Mouse (Mus musculus) ovary, postnatal 36 days (tissue): Measurements from ENCODE around the gene Arhgap31.

Experiments used
- DNase-seq: peaks from one replicate; pipeline ENCODE4 v3.0.0; 2022; ENCODE audit warnings: low spot score, mixed read lengths

Arhgap31 gene

DNA sequence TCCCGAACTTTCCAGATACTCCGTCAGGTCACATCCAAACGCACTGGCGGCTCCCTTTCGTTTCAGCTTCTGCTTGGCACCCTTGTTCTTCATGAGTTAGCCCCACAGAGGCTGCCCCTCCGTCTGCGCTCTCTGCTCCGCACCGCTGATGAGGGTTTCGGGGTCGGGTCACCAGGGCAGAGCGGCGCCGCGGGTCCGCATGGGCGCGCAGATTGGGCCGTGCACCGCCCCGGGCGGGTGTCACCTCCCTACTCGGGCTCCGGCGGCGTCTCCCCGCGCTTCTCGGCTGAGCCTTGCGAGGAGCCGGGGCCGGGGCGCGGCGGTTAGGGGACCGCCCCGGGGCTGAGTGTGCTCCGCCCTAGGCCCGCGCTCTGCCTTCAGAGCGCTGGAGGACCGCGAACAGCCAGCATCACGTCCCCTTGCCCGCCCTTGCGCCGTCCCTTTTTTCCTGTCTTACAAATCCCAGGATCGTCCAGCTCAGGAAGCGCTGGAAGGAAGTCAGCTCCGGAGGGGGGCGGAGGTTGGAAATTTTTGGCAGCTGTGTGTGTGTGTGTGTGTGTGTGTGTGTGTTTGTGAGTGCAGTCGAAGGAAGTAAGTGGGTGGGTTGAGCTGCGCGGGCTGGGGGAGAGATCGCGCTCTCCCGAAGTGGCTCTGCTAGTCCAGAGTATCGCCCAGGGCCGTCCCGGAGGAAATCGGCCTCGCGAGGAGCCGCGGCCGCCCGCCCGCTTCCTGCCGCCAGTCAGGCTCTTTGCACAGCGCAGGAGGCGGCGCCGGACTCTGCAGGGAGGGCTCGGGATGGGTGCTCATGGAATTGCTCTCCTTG lies at the start of gene Arhgap31:
Arhgap31 (minus strand) TSS at position 694 of the 823 bp plus-strand sequence.
- peak; percentile 83 for DNase-seq

DNA sequence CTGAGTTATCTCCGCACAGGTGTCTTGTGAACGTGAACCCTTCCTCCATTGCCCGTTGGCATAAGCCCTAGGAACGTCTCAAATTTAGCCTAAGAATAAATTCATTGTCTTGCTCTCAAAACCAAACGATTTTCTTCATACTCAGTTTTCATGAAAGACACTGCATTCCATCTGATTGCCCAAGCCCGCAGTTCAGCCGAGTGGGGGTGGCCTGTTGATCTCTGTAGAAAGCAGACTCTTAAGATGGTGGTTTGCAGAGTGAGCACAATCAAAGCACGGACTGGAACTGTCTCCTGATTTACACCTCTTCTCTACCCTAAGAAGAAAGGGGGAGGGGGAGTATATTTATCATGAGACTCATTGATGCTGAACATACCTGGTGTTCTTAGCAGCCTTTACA lies 49.3 kb upstream of the Arhgap31 start:
- no peak for DNase-seq

DNA sequence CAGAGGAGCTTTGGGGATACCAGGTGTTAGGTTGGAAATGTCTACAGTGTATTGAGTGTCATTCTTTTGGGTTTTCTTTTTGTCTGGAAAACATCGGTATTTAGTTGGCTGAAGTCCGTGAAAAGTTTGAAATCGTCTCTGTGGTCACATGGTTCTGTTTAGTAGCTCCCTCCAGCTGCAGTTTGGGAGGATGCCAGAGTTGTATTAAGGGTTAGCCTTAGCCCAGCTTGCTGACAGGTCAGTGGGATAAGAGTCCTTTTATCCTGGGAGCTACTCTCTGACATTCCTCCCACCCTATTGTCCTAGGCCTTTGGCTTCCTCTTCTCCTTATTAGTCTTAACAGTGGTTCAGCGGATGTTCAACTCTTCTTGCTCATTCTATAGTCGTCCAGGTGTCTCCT lies 48.9 kb upstream of the Arhgap31 start:
- DNase-seq = no peak

DNA sequence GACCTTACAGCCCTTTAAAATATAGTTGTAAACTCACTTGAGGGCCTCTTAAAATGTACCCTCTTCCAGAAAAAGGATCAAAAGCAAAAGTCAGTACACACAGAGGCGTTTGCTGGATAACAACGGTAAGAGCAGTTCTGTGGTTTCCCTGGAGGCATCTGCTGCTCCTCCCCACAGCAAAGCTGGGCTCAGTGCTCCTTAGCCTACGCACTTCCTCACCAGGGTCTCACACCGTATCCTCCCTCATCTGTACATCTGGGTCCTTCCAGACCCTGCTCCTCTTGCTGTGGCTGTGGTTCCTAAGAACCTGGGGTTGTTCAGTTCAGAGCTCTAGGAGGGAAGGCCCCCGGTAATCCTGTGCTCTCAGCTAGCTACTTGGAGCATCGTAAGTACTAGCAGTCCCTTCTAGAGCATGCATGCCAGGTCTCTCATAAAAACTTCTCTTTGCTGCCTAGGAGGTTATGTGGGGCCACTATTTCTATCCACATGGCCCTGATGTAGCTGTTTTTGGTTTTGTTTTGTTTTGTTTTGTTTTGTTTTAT lies 47.8 kb upstream of the Arhgap31 start:
- DNase-seq = no peak

DNA sequence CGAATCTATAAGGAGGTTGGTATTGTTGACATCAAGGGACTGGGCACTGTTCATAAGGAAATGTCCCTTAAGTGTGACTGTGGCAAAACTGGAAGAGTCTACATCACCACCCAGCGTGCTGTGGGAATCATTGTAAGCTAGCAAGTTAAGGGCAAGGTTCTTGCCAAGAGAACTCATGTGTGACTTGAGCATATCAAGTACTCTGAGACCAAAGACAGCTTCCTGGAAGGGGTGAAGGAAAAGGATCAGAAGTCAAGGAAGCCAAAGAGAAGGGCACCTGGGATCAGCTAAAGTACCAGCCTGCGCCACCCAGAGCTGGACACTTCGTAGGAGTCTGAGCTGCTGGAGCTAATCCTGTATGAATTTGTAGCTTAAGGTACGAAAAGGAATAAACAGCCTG lies 47.2 kb upstream of the Arhgap31 start:
- DNase-seq = no peak

DNA sequence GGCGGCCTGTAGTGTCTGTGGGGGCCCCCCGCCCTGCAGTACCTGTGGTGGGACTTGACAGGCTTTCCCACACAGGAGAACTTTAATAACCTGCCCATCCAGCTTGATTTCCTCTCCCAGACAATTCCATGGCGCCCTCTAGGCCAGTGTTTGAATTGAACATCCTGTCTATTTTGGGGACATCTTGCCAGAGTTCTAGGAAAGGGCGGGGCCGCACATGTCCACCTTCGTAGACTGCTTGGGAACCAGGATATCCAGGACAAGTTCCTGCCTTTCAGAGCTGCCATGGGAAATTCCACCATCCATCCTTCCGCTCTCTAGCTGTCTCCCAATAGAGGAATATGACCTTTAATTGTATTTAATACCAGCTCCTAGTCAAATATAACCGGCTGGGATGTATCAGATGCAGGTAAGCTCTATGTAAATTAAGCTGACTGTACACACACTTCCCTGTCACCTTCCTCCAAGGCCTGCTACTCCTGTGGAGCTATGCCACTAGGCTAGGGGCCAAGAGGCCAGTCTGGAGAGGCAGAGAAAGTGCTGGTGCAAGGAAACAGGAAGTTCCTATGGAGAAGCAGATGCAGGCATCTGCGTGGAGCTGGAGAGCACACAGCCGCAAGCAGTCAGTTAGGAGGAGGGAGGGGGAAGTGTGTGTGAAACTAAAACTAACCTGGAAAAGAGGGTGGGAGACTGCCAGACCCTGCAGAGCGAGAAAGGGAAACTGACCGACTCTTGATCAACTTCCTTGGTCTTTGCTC lies 45.2 kb upstream of the Arhgap31 start:
- DNase-seq = no peak

DNA sequence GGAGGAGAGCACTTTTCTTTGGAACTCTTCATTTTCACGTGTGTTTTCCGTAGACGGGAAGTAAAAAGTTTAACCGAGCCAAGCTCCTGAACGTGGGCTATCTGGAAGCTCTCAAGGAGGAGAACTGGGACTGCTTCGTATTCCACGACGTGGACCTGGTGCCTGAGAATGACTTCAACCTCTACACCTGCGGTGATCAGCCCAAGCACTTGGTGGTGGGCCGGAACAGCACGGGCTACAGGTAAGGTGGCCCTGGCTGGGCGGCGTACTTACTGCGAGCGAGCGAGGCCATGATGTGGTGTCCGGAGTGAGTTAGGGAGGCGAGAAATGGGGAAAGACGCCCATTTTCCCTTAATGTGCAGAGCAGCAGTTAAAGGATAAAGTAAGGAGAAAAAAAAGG lies 44.6 kb upstream of the Arhgap31 start:
- DNase-seq = no peak

DNA sequence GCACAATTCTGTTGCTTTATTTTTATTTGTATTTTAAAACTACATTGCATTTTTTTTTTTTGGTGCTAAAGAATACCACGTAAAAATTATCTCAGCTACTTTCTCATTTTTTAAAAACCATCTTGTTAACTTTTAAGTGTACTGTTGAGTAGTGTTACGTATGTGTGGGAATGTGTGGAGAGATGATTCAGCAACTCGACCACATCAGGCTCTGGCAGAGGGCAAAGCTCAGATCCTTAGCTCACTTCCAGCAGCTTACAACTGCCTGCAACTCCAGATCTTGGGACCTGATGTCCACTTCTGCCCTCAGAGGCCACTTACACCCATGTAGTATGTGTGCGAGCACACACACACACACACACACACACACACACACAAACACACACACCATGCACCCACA lies 43.5 kb upstream of the Arhgap31 start:
- no peak for DNase-seq

DNA sequence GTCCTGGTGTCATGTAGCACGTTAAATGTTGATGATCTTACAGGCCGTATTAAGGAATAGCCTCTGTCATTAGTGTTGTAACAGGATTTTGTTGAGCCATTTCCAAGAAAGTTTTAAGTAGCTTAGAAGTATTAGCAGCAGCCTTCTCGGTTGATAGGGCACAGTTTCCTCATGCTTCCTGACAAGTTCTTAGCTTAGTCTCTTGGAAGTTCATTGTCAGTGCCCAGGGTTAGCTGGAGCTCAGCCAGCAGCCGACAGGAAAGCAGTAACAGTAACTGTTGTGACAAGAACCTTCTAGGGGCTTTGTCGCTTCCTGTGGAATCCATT lies 43.1 kb upstream of the Arhgap31 start:
- DNase-seq = no peak

DNA sequence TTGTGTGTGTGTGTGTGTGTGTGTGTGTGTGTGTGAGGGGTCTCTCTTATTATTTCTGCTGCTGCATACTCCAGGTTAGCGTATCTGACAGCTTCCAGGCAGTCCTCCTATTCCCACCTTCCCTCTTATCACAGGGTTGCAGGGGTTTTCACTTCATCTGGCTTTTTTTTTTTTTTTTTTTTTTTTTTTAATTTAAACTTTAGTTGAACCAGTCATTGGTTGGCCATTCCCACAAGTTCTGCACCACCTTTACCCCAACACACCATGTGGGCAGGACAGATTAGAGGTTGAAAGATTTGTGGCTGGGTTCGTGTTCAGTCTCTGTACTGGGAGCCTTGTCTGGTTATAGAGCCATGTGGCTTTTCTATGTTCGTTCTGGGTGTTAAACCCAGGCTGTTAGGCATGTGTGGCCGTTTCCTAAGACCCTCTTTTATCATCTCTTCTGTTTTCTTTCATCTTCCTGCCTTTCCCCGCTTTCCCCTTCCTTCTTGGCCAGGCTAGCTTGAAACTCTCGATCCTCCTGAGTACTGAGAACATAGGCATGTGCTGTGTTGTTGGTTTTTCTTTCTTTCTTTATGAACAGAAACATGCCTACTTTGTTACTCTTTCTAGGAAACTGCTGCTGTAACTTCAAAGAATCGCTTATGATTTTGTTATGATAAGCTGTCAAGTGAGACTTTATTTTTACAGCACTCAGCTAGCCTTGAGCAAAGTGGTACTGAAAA lies 42.5 kb upstream of the Arhgap31 start:
- no peak for DNase-seq

DNA sequence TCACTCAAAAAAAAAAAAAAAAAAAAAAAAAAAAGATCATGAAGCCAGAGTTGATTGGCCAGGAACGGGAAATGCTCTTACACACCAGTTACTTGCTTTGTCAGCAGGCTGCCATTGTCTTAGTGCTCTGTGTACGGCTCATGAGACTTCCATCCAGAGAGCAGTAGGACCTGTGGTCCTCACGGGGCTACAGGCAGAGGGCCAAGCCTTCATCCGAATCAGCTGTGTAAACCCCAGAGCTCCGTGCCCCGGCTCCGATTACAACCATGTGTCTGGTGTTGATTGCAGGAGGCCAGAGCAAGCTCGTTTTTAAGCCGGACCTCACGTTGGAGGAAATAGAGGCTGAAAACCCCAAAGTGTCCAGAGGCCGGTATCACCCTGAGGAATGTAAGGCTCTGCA lies 40.6 kb upstream of the Arhgap31 start:
- no peak for DNase-seq

DNA sequence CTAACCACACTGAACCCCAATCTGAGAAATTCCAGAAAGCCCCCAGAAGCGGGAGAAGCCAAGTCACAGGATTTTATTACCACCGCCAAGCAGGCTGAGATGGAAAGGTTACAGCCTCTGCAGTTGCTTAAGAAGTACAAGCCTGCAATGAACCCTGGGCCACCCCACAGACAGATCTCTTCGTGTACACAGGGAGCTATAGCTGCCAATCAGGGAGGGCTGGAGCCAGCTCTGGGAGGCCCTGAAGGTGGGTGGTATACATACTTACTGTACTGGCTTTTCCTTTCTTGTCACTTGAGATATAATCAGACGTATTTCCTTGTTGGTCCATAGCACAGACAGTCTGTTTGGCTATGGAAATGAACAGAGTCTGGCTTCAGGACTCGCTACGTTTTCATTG lies 37.7 kb upstream of the Arhgap31 start:
- DNase-seq = no peak

DNA sequence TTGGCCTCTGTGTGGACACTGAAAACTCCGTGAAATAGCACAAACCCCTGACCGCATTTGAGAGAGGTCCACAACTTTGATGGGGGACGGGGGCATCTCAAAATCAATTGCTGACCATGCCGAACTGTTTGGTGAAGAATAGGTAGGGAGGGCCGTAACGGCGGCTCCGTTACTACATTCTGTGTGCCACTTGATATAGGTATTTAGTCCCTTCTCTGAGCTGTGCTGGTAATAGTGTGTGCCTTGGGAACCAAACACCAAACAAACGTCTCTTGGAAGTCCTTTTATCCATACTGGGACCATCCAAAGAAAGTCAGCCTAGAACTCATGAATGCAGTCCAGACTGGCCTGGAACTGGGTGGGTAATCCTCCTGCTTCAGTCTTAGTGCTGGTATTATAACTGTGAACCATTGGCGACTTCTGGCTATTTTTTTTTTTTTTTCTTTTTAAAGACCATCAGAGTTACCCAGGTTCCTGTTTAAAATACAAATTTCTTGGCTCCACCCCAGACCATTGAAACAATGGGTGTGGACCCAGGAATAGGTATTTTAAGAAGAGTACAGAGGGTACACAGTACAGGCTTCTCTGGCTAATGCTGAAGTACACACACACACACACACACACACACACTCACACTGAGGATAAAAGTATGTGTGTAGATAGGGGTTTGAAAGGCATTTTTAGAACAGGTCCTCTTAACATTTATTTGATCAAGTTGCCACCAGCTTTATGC lies 31.0 kb upstream of the Arhgap31 start:
- no peak for DNase-seq

DNA sequence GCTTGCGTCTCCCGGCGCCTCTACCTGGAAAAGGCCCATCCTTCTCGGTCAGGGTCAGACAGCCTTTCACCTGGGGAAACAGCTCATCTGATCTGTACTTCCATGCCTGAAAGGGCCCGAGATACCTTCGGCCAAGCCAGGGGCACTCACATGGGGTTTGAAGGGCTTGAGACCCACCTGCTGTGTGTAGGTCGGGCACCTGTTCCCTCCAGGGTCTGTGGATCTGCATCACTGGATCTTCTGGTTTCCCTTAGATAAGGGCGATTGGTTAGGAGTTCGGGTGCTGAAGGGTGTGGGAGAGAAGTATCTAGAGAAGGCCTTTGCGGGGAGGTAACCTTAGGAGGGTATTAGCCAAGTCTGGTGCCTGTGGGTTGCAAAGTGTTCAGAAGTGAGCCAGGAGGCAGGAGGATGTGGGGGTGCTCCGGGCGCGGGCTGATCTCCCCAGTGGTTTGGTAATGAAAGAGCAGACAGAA lies 29.6 kb upstream of the Arhgap31 start:
- DNase-seq = peak; percentile 23

DNA sequence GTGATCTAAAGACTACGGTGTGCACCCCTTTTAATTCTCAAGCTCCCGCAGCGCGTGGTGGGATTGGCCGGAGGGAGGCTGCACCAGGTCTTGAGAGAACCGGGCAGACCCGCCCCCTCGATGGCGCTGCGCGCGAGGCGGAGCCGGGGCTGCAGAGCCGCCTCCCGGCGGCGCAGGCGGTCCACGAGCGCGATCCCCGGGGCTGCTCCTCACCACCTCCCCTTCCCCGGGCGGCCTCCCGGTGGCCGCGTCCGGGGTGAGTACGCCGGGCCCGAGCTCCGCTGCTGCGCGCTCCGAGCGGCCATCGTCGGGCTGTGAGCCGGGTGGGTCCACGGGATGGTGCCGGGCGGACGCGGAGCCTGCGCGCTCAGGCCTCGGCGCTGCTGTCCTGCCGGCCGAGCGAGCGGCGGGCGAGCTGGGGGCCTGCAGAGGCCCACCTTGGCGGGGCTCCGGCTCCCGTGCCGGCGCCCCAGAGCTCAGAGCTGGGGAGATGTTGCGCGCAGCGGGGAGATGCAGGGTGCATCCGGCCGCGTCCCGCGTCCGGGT lies 29.1 kb upstream of the Arhgap31 start, which contains the start of gene B4galt4:
B4galt4 (plus strand) TSS at position 152 of the 546 bp plus-strand sequence.
- peak; percentile 87 for DNase-seq

DNA sequence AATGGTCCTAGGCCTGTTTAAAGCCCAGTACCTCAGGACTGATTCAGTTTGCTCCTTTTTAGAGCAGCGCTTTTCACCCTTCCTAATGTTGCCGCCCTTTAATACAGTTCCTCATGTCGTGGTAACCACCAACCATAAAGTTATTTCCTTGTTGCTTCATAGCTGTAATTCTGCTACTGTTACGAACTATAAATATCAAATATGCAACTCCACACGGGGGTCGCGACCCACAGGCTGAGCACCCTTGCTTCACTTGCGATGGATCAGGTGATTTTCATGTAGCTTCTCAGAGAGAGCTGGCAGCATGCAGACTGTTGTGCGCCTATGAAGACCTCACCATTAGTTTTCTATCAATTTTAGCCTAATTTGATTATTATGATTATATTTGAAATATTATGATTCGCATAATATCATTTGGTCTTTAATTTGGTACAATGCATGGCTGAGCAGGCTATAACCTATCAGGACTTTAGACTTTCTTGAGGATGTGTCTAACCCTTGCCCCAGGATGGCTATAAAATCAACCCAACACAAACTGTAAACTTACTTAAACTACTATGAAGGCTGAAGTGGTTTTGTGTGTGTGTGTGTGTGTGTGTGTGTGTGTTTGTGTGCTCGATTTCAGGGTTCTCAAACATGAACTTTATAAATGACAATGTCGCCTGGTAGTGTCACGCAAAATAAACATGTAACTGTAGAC lies 28.3 kb upstream of the Arhgap31 start:
- DNase-seq = no peak

DNA sequence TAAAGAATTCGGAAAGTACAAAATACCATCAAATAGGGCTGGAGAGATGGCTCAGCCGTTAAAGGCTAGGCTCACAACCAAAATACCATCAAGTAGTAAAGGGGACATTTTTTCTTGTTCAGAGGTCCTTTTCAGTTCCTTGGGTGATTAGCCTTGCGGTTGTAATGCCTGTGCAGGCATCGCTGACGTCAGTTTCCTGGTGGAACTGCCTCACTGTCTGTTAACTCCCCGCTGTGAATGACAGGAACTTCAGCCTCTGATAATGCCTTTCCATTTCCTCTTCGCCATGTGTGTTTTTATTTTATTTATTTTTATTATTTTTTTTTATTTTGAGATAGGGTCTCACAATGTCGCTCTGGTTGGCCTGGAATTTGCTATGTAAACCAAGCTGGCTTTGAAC lies 17.8 kb upstream of the Arhgap31 start:
- no peak for DNase-seq

DNA sequence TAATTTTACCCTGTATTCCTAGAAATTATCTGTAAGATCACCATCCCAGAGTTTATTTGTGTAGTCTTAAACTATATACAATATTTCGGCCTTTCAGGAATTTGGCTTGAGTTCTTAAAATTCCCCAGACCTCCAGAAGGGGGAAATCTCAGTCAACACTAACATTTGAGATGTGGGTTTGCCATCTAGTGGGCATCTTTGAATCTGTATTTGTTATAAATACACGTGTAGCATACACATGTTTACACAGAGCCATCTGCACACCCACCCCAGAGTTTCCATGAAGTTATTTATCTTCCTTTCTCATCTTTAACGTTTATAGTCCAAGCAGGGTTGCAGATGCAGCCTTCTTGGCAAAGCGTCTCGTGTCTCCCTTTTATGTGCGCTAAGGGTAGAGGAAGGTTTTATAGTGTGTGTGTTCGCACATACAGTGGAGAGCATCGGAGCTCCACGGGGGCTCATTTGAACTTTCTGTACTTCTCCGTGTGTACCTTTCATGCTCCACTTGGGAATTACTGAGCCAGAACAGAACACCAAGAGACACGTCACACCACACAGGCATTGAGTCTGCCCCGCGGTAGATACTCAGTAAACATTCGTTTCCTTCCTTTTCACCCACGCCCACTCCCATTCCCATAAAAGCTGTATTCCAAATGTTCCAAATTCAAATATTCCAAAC lies 16.7 kb upstream of the Arhgap31 start:
- DNase-seq = no peak

DNA sequence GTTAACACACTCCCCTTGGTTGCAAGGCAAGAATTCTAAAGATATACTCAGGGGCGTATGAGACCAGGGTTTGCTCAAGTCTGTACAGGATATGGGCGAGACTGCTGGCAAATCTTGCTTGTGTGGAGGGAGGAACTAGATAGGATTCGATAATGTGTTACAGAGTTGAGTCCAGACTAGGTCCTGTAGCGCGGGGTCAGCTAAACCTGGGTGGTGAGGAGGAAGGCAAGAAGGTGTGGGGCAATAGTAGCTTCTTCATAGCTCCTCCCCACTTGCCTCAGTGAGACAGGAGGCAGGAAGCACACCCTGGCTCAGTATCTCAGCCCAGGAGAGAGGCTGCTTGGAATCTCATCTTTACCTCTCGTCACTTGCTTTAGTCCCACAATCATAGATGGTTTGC lies 16.1 kb upstream of the Arhgap31 start:
- DNase-seq = no peak

DNA sequence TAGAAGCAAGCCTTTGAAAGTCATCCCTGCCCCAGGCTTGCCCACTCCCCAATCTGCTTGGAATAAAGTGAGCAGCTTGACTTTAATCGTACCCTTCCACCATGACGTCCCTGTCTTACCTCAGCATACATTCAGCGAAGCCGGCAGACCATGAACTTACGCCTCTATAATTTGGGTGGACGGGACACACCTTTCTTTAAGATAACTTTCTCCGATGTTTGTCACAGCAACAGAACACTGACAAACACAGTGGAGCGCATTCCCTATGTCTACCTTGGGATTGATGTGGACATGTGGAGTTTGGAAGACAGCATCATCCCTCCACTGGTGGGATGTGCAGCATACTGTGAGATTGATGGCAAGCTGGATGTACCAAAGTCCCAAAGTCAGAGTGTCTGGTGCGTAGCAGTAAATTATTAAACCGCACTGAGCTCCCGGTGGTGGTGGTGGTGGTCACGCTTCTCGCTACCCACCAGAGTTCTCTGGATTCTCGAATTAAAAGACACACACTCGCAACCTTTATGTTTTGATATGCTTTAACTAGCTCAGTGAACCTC lies 15.6 kb upstream of the Arhgap31 start:
- DNase-seq = no peak
